8 mouse cellular contexts compared by ENCODE assay signal in genomic region chr8:3467886-3468545, GRCm38 (mm10). TPM values are rescaled to one million over a fixed set of nuclear protein-coding genes. Genes with fewer than 3 reads are reported as not detected.
DNase-seq lines count a peak whose midpoint lies in the region; ATAC-seq and TF ChIP-seq lines count a peak whose summit lies in the region.

No protein-coding gene starts in this region.

- WGBS in forebrain, embryonic 10.5 days: 52% methylated on average over 9 of the region's 9 CpGs
- WGBS in liver, embryonic 11.5 days: 55% methylated on average over 9 of the region's 9 CpGs

- H3K4me1 ChIP-seq in forebrain, embryonic 10.5 days: peaks cover 11% of the 10 kb centered on the region
- no peaks in the 10 kb centered on the region for H3K4me1 ChIP-seq in liver, embryonic 11.5 days (replicated peaks; ENCODE audit: control insufficient read depth, insufficient read depth, low read length)

- peak overlapping the region; percentile 69 for H3K4me2 ChIP-seq in liver, embryonic 11.5 days

- H3K4me3 ChIP-seq in gastrocnemius, adult 2 months: peak overlapping the region; percentile 71
- H3K4me3 ChIP-seq in forebrain, embryonic 10.5 days: peak overlapping the region; percentile 53
- peak overlapping the region; percentile 51 for H3K4me3 ChIP-seq in liver, embryonic 11.5 days (ENCODE audit: low read depth, low read length)

- no peaks in the 10 kb centered on the region for H3K9me3 ChIP-seq in forebrain, embryonic 10.5 days
- no peaks in the 10 kb centered on the region for H3K9me3 ChIP-seq in liver, embryonic 11.5 days (ENCODE audit: control insufficient read depth, low read length)

- H3K27me3 ChIP-seq in forebrain, embryonic 10.5 days (ENCODE audit: poor library complexity, severe bottlenecking): no peaks in the 10 kb centered on the region
- H3K27me3 ChIP-seq in liver, embryonic 11.5 days (replicated peaks; ENCODE audit: control insufficient read depth, insufficient read depth, low read length): no peaks in the 10 kb centered on the region

- no peak for ATAC-seq in liver, embryonic 11.5 days (replicated peaks; ENCODE audit: low FRiP score)

- intact Hi-C loops in gastrocnemius, adult 2 months (cut with DNase I): no loop called here
- intact Hi-C loops in gastrocnemius, postnatal 14 days (cut with DNase I; ENCODE audit: low total_unique reads): no loop called here

- DNase-seq in gastrocnemius, adult 2 months: no peak
- DNase-seq in gastrocnemius, postnatal 14 days: no peak
- peak; percentile 24 for DNase-seq in 3T3-L1 (ENCODE audit: low read depth, low spot score)
- DNase-seq in forebrain, embryonic 10.5 days (ENCODE audit: extremely low spot score, low spot score): no peak
- no peak for DNase-seq in liver, embryonic 11.5 days (ENCODE audit: low spot score)
- no peak for DNase-seq in adrenal gland, postnatal 36 days
- DNase-seq in spleen, postnatal 14 days (ENCODE audit: low spot score in 2 of 2): no peak
- no peak for DNase-seq in ovary, postnatal 10 days (ENCODE audit: low spot score)

- H3K27ac ChIP-seq in gastrocnemius, adult 2 months: peak overlapping the region; percentile 88
- H3K27ac ChIP-seq in forebrain, embryonic 10.5 days: peak overlapping the region; percentile 94
- H3K27ac ChIP-seq in liver, embryonic 11.5 days (ENCODE audit: low read depth, low read length): no peak overlapping the region

- no peaks in the 10 kb centered on the region for H3K36me3 ChIP-seq in forebrain, embryonic 10.5 days (replicated peaks)
- H3K36me3 ChIP-seq in liver, embryonic 11.5 days (ENCODE audit: control insufficient read depth, insufficient read depth, low read length): no peaks in the 10 kb centered on the region

- no peak for TF ChIP-seq CTCF in gastrocnemius, adult 2 months (IDR thresholded peaks at IDR 0.05)

- peak overlapping the region; percentile 69 for H3K9ac ChIP-seq in liver, embryonic 11.5 days (ENCODE audit: low read depth, low read length)

RNA-seq across cellular contexts. Expression of gene Pex11g, which starts 0.5 kb away (rescaled TPM):
- 1 to 10 TPM; 2.3 to 2.6 TPM for total RNA-seq in gastrocnemius, adult 2 months (2021)
- total RNA-seq in gastrocnemius, postnatal 14 days (2021): 1 to 10 TPM; 2.4 to 2.7 TPM
- polyA plus RNA-seq in forebrain, embryonic 10.5 days (2016; fragmentation: Nextera tagmentation; extraction: Ambion mirVana): 4.5 and 5.8 TPM in 2 replicates
- polyA plus RNA-seq in liver, embryonic 11.5 days (2014; fragmentation: Nextera tagmentation; extraction: Ambion mirVana): 3.4 and 4.3 TPM in 2 replicates
- 10 to 100 TPM in 1 of 2 experiments, 1 to 10 TPM in 1; 5.7 to 13.6 TPM for total RNA-seq in adrenal gland, postnatal 36 days (2021)

RNA-seq across cellular contexts. Expression of gene Tex45, which starts 2.6 kb away (rescaled TPM):
- total RNA-seq in gastrocnemius, adult 2 months (2021): not detected
- not detected for total RNA-seq in gastrocnemius, postnatal 14 days (2021)
- polyA plus RNA-seq in forebrain, embryonic 10.5 days (2016; fragmentation: Nextera tagmentation; extraction: Ambion mirVana): not detected in 2 replicates
- not detected in 2 replicates for polyA plus RNA-seq in liver, embryonic 11.5 days (2014; fragmentation: Nextera tagmentation; extraction: Ambion mirVana)
- not detected for total RNA-seq in adrenal gland, postnatal 36 days (2021)

RNA-seq across cellular contexts. Expression of gene Zfp358, which starts 24.9 kb away (rescaled TPM):
- 10 to 100 TPM; 30.8 to 39.3 TPM for total RNA-seq in gastrocnemius, adult 2 months (2021)
- total RNA-seq in gastrocnemius, postnatal 14 days (2021): 10 to 100 TPM; 16.5 to 17.6 TPM
- polyA plus RNA-seq in forebrain, embryonic 10.5 days (2016; fragmentation: Nextera tagmentation; extraction: Ambion mirVana): 61.6 and 64.8 TPM in 2 replicates
- 8.7 and 8.9 TPM in 2 replicates for polyA plus RNA-seq in liver, embryonic 11.5 days (2014; fragmentation: Nextera tagmentation; extraction: Ambion mirVana)
- total RNA-seq in adrenal gland, postnatal 36 days (2021): 10 to 100 TPM; 18.3 to 22.3 TPM

RNA-seq across cellular contexts. Expression of gene Mcoln1, which starts 32.2 kb away (rescaled TPM):
- 10 to 100 TPM; 23.5 to 24.9 TPM for total RNA-seq in gastrocnemius, adult 2 months (2021)
- 10 to 100 TPM; 16.5 to 17.4 TPM for total RNA-seq in gastrocnemius, postnatal 14 days (2021)
- polyA plus RNA-seq in forebrain, embryonic 10.5 days (2016; fragmentation: Nextera tagmentation; extraction: Ambion mirVana): 56.9 and 59.3 TPM in 2 replicates
- 36.2 and 39.8 TPM in 2 replicates for polyA plus RNA-seq in liver, embryonic 11.5 days (2014; fragmentation: Nextera tagmentation; extraction: Ambion mirVana)
- total RNA-seq in adrenal gland, postnatal 36 days (2021): 10 to 100 TPM; 36.1 to 39.8 TPM

RNA-seq across cellular contexts. Expression of gene Pnpla6, which starts 47.2 kb away (rescaled TPM):
- total RNA-seq in gastrocnemius, adult 2 months (2021): 1 to 10 TPM; 8.7 to 9.3 TPM
- 10 to 100 TPM in 1 of 2 experiments, 1 to 10 TPM in 1; 7.9 to 11.1 TPM for total RNA-seq in gastrocnemius, postnatal 14 days (2021)
- polyA plus RNA-seq in forebrain, embryonic 10.5 days (2016; fragmentation: Nextera tagmentation; extraction: Ambion mirVana): 21.2 and 22.1 TPM in 2 replicates
- polyA plus RNA-seq in liver, embryonic 11.5 days (2014; fragmentation: Nextera tagmentation; extraction: Ambion mirVana): 17.8 and 22.9 TPM in 2 replicates
- 10 to 100 TPM; 35.8 to 37.1 TPM for total RNA-seq in adrenal gland, postnatal 36 days (2021)
